Mouse (Mus musculus): ENCODE results near the gene Vnn3. TPM values are rescaled to one million over a fixed set of nuclear protein-coding genes. Genes with fewer than 3 reads are reported as not detected.

Vnn3 gene
- total RNA-seq, 2 experiments from 2014 or later: not detected

DNA sequence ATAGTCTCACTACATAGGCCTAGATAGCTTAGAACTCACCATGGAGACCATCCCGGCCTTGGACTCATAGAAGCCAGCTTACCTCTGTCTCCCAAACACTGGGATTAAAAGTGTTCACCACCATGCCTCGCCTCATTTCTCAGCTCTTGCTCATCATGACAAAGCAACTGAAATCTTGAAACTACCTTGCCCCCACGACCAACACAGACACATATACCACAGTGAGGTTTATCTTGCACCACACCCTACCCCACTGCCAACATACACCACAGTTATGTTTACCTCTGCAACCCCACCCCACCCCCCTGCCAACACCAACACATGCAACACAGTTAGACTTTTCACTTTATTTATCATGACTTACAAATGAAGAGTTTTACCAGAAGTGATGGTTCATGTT lies 34.8 kb downstream of the Vnn3 start:
- intact Hi-C loops (cut with DNase I): no loop called here
- DNase-seq: no peak

GRCm38 (mm10) chr10:23892987-23893386 lies 41.7 kb downstream of the Vnn3 start:
- DNase-seq: no peak
- intact Hi-C loops (cut with DNase I): no loop called here

DNA sequence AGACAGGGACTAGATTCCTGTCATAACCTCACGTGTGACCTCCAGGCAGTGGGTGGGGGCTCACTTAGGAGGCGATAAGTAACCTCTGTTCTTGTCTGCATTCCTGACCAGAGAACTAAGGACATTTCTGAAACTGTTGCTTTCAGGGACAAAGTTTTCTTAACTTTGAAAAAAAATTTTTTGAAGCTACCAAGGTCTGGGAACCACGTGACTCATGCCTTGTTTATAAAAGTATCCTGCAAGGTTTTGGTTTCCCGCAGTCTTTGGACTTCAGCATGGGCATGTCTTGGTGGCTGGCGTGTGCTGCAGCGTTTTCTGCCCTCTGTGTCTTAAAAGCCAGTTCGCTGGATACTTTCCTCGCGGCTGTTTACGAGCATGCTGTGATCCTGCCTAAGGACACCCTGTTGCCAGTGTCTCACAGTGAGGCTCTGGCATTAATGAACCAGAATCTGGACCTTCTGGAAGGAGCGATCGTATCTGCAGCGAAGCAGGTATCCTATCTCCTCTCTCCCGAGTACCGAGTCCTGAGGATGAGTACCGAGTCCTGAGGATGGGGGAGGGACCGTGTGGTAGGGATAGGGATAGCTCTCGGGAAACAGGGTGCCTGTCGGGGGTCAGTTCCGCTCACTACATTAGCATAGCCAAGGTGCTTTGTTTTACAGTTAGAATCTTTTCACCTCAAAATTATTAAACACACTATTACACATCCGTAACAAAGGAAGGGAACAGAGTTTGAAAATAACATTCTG lies 43.5 kb downstream of the Vnn3 start, which contains the start of gene Vnn1:
TSS of gene Vnn1 (plus strand) at position 88 of the 749 bp plus-strand sequence.
- intact Hi-C loops (cut with DNase I): no loop called here
- peak; percentile 8 to 12 for DNase-seq

- intact Hi-C loops (cut with DNase I): no loop called here
- DNase-seq: no peak
These were observed 44.1 kb downstream of the Vnn3 start for GRCm38 (mm10) chr10:23895376-23895775.

DNA sequence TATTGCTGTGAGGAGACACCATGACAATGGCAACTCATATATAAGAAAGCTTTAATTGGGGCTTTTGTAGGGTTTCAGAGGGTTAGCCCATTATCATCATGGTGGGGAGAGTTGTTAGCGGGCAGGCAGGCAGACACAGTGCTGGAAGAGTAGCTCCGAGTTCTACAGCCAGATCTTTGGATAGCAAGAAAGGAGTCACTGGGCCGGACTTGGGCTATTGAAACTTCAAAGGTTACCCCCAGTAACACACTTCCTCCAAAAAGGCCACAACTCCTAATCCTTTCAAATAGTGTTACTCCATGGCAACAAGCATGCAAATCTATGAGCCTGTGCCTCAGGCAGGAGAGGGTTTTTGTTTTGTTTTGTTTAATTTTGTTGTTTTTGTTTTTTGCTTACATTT lies 49.9 kb downstream of the Vnn3 start:
- intact Hi-C loops (cut with DNase I): no loop called here

GRCm38 (mm10) chr10:23905661-23906060 lies 54.4 kb downstream of the Vnn3 start:
- no peak for DNase-seq
- intact Hi-C loops (cut with DNase I): no loop called here

More for the DNA sequence above, 49.9 kb downstream of the Vnn3 start:
- DNase-seq: no peak

Other genes starting within 250 kb of the Vnn3 start
- gene Rps12, start 64.2 kb upstream of the Vnn3 start, total RNA-seq (2021): 100 to 1,000 TPM; 272 to 393 TPM
- 10 to 100 TPM; 13.1 to 14.9 TPM for gene Slc18b1, start 54.5 kb upstream of the Vnn3 start, total RNA-seq (2021)
- 1 to 10 TPM; 1.5 to 2.1 TPM for gene Vnn1, start 43.2 kb downstream of the Vnn3 start, total RNA-seq (2021)
- gene Taar1, start 68.9 kb downstream of the Vnn3 start, total RNA-seq (2021): not detected
- not detected for gene Taar2, start 87.1 kb downstream of the Vnn3 start, total RNA-seq (2021)
- not detected for gene Taar3, start 98.1 kb downstream of the Vnn3 start, total RNA-seq (2021)
- gene Taar4, start 109.0 kb downstream of the Vnn3 start, total RNA-seq (2021): not detected
- gene Taar5, start 119.2 kb downstream of the Vnn3 start, total RNA-seq (2021): not detected
- gene Taar6, start 134.2 kb downstream of the Vnn3 start, total RNA-seq (2021): not detected
- not detected for gene Taar7a, start 142.0 kb downstream of the Vnn3 start, total RNA-seq (2021)
- not detected for gene Taar7b, start 148.5 kb downstream of the Vnn3 start, total RNA-seq (2021)
- not detected for gene Taar7d, start 175.8 kb downstream of the Vnn3 start, total RNA-seq (2021)
- not detected for gene Taar7e, start 186.2 kb downstream of the Vnn3 start, total RNA-seq (2021)
- not detected for gene Taar7f, start 198.0 kb downstream of the Vnn3 start, total RNA-seq (2021)
- gene Taar8a, start 225.0 kb downstream of the Vnn3 start, total RNA-seq (2021): not detected
- gene Taar8b, start 240.8 kb downstream of the Vnn3 start, total RNA-seq (2021): not detected